Mouse (Mus musculus) adipocyte (in vitro differentiated cells): ENCODE measurements around the gene Nhp2.

ENCODE experiments used
- DNase-seq: peaks from one replicate; pipeline ENCODE4 v3.0.0-alpha.2; 2016; ENCODE audit warnings: low spot score

Gene Nhp2

DNA sequence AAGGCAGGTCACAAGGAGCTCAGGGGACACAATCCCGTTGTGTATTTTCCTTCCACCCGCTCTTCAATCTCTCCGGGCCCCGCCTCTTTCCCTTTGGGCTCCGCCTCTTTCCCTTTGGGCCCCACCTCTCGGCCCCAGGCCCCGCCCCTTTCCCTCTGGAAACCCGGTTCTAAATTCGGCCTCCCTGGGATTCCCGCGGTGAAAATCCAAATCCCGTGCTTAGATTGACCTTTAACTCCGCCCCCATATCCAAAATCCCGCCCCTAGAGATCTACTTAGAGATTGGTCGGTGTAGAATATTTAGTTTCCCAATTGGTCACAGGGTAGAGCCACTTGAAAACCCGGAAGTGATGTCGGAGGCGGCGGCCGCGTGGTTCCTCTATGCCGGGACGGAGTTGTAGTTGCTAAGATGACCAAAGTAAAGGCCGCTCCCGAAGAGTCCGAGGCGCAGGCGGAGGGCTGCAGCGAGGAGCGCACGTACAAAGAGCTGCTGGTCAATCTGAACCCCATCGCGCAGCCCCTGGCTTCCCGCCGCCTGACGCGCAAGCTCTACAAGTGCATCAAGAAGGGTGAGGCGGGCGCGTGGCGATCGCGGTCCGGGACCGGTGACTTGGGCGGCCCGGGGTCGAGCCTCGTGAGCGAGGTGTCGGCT is at the start of gene Nhp2:
Nhp2 (plus strand) TSS at position 327 of the 652 bp plus-strand sequence.
- peak; percentile 99 for DNase-seq

GRCm38 (mm10) chr11:51576454-51576853 is 43.1 kb upstream of the Nhp2 start:
- DNase-seq = no peak

DNA sequence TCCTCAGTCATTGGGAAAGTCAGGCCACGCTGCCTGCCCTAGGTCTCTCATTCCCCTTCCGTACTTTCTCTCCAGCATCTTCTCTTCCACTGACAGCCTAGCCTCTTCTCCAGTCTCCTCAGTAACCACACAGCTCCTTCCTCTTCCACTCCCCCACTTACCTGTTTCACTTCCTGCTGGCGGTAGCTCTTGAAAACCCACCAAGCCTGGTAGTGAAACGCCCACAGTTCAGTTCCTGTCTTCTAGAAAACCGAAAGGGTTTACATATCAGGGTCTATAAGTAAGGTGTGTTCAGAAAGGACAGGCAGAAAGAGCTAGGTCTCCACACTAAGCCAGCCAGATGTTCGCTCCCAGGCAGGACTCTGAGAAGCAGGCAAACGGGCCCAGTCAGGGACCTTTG is 41.9 kb upstream of the Nhp2 start:
- DNase-seq = no peak

GRCm38 (mm10) chr11:51579024-51579423 is 40.5 kb upstream of the Nhp2 start:
- DNase-seq = no peak

GRCm38 (mm10) chr11:51582713-51583112 is 36.8 kb upstream of the Nhp2 start:
- DNase-seq = peak; percentile 82

DNA sequence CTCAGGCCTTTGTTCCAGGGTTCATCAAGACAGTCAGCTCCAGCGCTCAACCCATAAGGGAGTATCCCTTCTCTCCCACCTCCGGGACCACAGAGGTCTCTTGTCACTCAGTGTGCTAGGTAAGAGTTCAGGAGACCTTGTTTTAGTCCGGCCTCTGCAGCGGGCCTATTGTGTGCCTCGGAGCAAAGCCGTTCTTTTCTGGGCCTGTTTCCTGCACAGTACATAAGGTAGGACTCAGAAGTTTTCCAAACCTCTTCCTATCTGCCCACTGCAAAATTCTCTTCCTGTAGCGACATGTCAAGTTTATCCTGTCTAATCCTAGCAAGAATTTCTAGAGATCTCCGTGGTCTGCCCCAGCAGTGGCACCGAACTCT is 35.5 kb upstream of the Nhp2 start:
- DNase-seq = no peak

DNA sequence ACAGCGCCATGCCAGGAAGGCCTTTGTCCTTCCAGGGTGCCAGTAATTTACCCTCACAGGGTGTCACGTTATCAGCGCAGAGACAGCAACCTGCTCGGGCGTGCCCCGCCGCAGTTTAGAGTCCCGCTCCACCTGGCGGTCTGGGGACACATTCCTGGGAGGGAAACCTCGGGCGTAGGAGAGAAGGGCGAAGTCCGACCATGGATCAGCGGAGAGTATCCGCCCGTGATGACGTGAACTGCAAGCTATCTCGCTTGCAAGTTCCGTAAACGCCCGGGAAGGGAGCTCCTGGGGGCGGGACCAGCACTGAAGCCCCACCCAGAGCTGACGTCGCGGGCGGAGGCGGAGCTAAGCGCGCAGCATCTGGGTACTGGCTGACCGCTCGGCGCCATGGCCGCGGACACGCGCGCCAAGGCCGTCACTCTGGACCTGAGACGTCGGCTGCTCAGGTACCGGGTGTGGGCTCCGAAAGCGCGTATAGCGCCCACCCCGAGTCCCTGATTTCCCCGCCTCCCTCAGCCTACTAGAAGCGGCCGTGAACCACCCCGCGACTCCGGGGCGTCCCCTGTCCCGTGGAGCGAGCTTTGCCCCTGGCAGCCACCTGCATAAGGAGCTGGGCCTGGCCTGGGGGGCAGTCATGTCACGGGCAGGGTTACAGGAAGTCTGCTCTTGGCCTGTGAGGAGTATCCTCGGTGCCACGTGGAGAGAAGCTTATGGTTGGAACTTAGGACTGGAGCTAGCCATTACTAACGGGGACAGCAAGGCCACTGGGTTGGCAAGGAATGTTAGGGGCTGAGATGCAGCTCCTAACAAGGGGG is 34.9 kb upstream of the Nhp2 start, which contains the start of gene Phykpl:
Phykpl (plus strand) TSS at position 327 of the 818 bp plus-strand sequence.
- peak; percentile 95 for DNase-seq

GRCm38 (mm10) chr11:51585608-51586252 is 33.8 kb upstream of the Nhp2 start:
- no peak for DNase-seq

GRCm38 (mm10) chr11:51586411-51586810 is 33.1 kb upstream of the Nhp2 start:
- DNase-seq = no peak

GRCm38 (mm10) chr11:51587059-51587458 is 32.5 kb upstream of the Nhp2 start:
- DNase-seq = no peak

- DNase-seq = no peak
Observed at GRCm38 (mm10) chr11:51588833-51589232, 30.7 kb upstream of the Nhp2 start.

- DNase-seq = no peak
Observed at GRCm38 (mm10) chr11:51590002-51590401, 29.5 kb upstream of the Nhp2 start.

DNA sequence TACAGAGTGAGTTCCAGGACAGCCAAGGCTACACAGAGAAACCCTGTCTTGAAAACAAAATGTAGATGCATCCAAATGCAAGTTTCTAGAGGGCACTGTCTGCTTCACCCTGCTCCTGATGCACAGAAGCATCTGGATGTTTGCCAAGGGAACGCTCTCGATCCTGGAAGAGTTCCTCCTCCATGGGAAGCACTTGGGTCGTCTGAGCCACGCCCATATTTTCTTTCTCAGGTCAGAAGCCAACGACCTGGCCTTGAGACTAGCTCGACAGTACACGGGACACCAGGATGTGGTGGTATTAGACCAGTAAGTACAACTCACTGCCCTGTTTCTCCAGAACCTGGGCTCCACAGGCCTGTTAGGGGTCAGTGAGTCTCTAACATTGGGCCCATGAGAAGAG is 28.4 kb upstream of the Nhp2 start:
- peak; percentile 26 for DNase-seq

GRCm38 (mm10) chr11:51591915-51592314 is 27.6 kb upstream of the Nhp2 start:
- DNase-seq = no peak

DNA sequence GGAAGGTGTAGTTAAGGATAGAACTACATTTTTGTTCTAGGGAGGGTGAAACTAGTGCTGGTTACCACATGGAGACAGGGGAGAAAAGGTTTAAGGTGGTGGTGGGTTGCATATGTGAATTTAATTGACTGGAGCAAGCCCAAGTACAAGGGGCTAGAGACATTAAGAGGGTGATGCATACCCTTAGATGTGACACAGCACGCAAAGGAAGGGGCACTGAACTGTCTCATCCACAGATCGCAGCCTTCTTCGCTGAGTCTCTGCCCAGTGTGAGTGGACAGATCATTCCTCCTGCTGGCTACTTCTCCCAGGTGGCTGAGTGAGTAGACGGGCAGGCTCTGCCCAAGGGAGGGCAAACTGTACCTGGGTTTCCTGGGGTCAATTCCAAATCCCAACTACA is 26.2 kb upstream of the Nhp2 start:
- no peak for DNase-seq

- DNase-seq = no peak
Observed at GRCm38 (mm10) chr11:51593849-51594248, 25.7 kb upstream of the Nhp2 start.

DNA sequence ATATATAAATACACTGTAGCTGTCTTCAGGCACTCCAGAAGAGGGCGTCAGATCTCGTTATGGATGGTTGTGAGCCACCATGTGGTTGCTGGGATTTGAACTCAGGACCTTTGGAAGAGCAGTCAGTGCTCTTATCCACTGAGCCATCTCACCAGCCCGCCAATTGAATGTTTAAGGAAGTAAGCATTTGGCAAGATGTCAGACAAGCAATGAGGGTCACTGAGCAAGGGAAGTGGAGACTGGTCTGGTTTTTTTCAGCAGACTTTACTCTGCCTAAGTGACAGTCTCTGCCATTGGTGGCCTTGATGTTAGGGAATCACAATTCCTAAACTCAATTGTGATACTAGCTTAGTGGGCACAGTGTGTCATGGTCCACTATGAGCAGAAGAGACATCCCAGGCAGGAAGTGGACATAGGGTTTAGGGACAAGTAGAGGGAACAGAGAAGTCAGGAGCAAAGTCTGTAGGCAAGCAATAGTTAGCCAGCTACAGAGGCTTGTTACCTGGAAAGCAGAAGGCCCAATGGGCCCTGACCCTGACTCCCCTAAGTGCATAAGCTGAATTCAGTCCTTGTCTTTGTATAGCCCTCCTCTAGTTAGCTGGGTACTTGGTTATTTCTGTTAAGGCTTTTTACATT is 24.7 kb upstream of the Nhp2 start:
- DNase-seq = no peak

- peak; percentile 14 for DNase-seq
Observed at GRCm38 (mm10) chr11:51595459-51596083, 24.0 kb upstream of the Nhp2 start.

DNA sequence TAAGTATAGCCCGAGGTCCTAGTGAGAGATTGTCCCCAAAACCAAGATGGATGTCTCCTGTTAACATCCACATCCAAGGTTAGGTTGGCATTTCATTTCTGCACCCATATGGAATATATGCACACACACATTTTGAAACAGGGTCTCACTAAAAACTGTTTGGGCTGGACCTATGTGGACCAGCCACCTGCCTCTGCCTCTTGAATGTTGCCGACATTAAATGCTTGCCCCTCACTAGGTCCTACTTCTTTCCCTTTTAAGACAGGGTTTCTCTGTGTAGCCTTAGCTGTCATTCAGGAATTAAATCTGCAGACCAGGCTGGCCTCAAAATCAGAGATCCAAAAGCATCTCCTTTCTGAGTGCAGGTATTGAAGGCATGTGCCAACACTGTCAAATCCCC is 22.0 kb upstream of the Nhp2 start:
- DNase-seq = no peak

- no peak for DNase-seq
Observed at GRCm38 (mm10) chr11:51602253-51602652, 17.3 kb upstream of the Nhp2 start.

DNA sequence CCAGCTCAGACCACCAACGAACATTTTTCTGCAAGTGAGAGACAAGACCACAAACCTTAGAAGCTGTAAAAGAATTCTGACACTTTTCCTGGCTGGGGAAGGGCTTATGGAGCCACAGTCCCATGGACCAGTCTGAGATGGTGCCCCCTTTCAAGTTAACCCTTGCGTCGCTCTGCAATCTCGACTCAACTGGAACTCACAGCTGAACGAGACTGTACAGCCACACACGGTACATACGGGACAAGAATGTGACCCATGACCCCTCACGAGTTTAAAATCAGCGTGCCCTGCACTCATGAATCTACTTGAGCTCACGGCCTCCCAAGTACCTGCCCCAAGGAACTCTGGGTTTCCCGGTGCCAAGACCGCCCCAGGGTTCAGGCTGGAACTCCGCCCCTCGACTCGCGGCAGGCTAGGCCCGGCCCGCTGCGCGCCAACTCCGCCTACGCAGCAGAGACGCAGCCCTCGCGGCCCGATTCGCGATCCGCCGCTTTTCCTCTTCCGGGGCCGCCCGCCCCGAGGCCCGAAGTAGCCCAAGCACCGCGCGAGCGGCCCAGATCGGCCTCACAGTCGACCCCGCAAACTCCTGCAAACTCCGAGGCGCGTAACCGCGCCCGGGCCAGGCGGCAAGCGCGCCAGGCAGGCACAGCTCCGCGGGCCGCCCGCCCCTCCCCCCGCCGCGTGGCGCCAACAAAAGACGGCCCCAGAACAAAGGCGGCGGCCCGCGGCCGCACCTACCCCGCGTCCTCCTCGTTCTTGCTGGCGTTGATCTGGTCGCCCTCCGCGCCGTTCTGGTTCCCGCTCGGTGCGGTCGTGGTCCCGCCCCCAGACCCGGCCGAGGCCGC is 13.7 kb upstream of the Nhp2 start:
- peak; percentile 88 for DNase-seq
